Mouse (Mus musculus) retina, adult 2 months (tissue): ENCODE data around the gene C130026I21Rik.
"Not testable (repeated sequence)": the region's sequence is repeated elsewhere in the genome, so short reads cannot be mapped to it uniquely, and the experiment has no call there.

Source experiments
- DNase-seq: peaks from one replicate; pipeline ENCODE4 v3.0.0-alpha.2; 2012; ENCODE audit warnings: low read depth, low spot score

C130026I21Rik gene

GRCm38 (mm10) chr1:85033616-85034015 is 236.8 kb downstream of the C130026I21Rik start:
- DNase-seq = not testable (repeated sequence)

GRCm38 (mm10) chr1:85030211-85030610 is 240.2 kb downstream of the C130026I21Rik start:
- not testable (repeated sequence) for DNase-seq

GRCm38 (mm10) chr1:85011933-85012332 is 258.4 kb downstream of the C130026I21Rik start:
- DNase-seq = not testable (repeated sequence)

GRCm38 (mm10) chr1:85010947-85011346 is 259.4 kb downstream of the C130026I21Rik start:
- not testable (repeated sequence) for DNase-seq

- not testable (repeated sequence) for DNase-seq
Measured at GRCm38 (mm10) chr1:85007737-85008136, 262.6 kb downstream of the C130026I21Rik start.

- not testable (repeated sequence) for DNase-seq
Measured at GRCm38 (mm10) chr1:84999241-84999640, 271.1 kb downstream of the C130026I21Rik start.

GRCm38 (mm10) chr1:84996305-84996704 is 274.1 kb downstream of the C130026I21Rik start:
- not testable (repeated sequence) for DNase-seq

GRCm38 (mm10) chr1:84994461-84994860 is 275.9 kb downstream of the C130026I21Rik start:
- not testable (repeated sequence) for DNase-seq

- not testable (repeated sequence) for DNase-seq
Measured at GRCm38 (mm10) chr1:84993688-84994319, 276.6 kb downstream of the C130026I21Rik start.

- DNase-seq = not testable (repeated sequence)
Measured at GRCm38 (mm10) chr1:84993235-84993634, 277.1 kb downstream of the C130026I21Rik start.

- not testable (repeated sequence) for DNase-seq
Measured at GRCm38 (mm10) chr1:84992827-84993226, 277.5 kb downstream of the C130026I21Rik start.

- not testable (repeated sequence) for DNase-seq
Measured at GRCm38 (mm10) chr1:84989044-84989443, 281.3 kb downstream of the C130026I21Rik start.

- not testable (repeated sequence) for DNase-seq
Measured at GRCm38 (mm10) chr1:84987729-84988128, 282.6 kb downstream of the C130026I21Rik start.

- not testable (repeated sequence) for DNase-seq
Measured at GRCm38 (mm10) chr1:84961779-84962178, 308.6 kb downstream of the C130026I21Rik start.

GRCm38 (mm10) chr1:84957713-84958112 is 312.7 kb downstream of the C130026I21Rik start:
- not testable (repeated sequence) for DNase-seq

- not testable (repeated sequence) for DNase-seq
Measured at GRCm38 (mm10) chr1:84956771-84957170, 313.6 kb downstream of the C130026I21Rik start.

- no peak for DNase-seq
Measured at GRCm38 (mm10) chr1:84952456-84953181, 317.7 kb downstream of the C130026I21Rik start.

- no peak for DNase-seq
Measured at GRCm38 (mm10) chr1:84951566-84951965, 318.8 kb downstream of the C130026I21Rik start.

GRCm38 (mm10) chr1:84947390-84947789 is 323.0 kb downstream of the C130026I21Rik start:
- no peak for DNase-seq

- no peak for DNase-seq
Measured at GRCm38 (mm10) chr1:84945950-84946349, 324.4 kb downstream of the C130026I21Rik start.

GRCm38 (mm10) chr1:84943549-84943948 is 326.8 kb downstream of the C130026I21Rik start:
- DNase-seq = no peak
